Mouse (Mus musculus) stomach, embryonic 15.5 days (tissue): ENCODE data around the gene 2410004B18Rik. TPM values are rescaled to one million over a fixed set of nuclear protein-coding genes. Genes with fewer than 3 reads are reported as not detected.
"Not testable (repeated sequence)": the region's sequence is repeated elsewhere in the genome, so short reads cannot be mapped to it uniquely, and the experiment has no call there.

Source experiments
- ATAC-seq: fragments of 200-750 bp; cut with Nextera tagmentation; 2 replicates; pipeline ENCODE4 v1.8.0; 2017; ENCODE audit warnings: low read depth, moderate number of reproducible peaks, moderate TSS enrichment; ENCODE audit not compliant: insufficient read depth, low FRiP score
- H3K27ac ChIP-seq: fragments of 300-500 bp; sonication (generic); 2 replicates; pipeline ENCODE4 v1.5.1; 2015; ENCODE audit warnings: mild to moderate bottlenecking, inconsistent platforms
- H3K27me3 ChIP-seq: fragments of 300-500 bp; sonication (generic); replicated peaks from 2 replicates; pipeline ENCODE4 v1.6.1; 2015; ENCODE audit warnings: inconsistent platforms
- H3K36me3 ChIP-seq: fragments of 300-500 bp; sonication (generic); 2 replicates; pipeline ENCODE4 v1.6.1; 2015; ENCODE audit warnings: inconsistent platforms
- H3K4me1 ChIP-seq: fragments of 300-500 bp; sonication (generic); 2 replicates; pipeline ENCODE4 v1.6.1; 2015; ENCODE audit warnings: inconsistent platforms
- H3K4me2 ChIP-seq: fragments of 300-500 bp; sonication (generic); 2 replicates; pipeline ENCODE4 v1.6.1; 2015; ENCODE audit warnings: mild to moderate bottlenecking, inconsistent platforms
- H3K4me3 ChIP-seq: fragments of 300-500 bp; sonication (generic); replicated peaks from 2 replicates; pipeline ENCODE4 v1.5.1; 2015; ENCODE audit warnings: inconsistent platforms
- H3K9ac ChIP-seq: fragments of 300-500 bp; sonication (generic); 2 replicates; pipeline ENCODE4 v1.6.1; 2015; ENCODE audit warnings: inconsistent platforms
- H3K9me3 ChIP-seq: fragments of 300-500 bp; sonication (generic); 2 replicates; pipeline ENCODE4 v1.6.1; 2016; ENCODE audit warnings: inconsistent platforms
- WGBS: fragments of 180-500 bp; shearing (Covaris S2); methylation state at CpG from one replicate; pipeline ENCODE4 v1.1.7; 2015; 5-methylcytosine and 5-hydroxymethylcytosine counted together
- polyA plus RNA-seq: library from polyadenylated mRNA; unstranded; fragments of >200 nt; fragmentation: Nextera tagmentation; extraction: Ambion mirVana; gene quantifications from 2 replicates; pipeline ENCODE4 v1.2.1, GENCODE M21; 2015

The 2410004B18Rik gene
- polyA plus RNA-seq, 1 experiment from 2014 or later, result 49.0 TPM

DNA sequence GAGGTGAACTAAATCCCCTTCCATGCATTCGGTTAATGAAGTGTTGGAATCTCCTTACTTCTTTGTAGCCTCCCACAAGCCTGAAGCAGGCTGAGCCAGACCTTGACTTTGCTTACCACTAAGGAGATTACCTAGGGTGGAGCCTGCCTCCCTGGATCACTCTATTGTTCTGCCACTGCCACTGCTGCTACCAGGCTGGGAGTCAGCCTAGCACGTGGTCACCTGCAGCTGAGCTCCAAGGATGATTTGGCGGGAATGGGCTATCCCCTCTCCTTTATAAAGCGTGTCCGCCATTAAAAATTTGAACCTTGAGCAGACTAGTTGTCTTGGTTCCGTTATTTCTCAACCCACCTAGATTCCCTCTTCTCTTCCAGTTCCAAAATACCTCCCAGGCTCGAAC is 23.9 kb upstream of the 2410004B18Rik start:
- ATAC-seq, H3K9me3 ChIP-seq, H3K27ac ChIP-seq, H3K4me1 ChIP-seq, H3K9ac ChIP-seq, H3K4me2 ChIP-seq, H3K27me3 ChIP-seq, H3K4me3 ChIP-seq, H3K36me3 ChIP-seq: not testable (repeated sequence)
- 78% methylated on average over 7 of the region's 7 CpGs for WGBS

DNA sequence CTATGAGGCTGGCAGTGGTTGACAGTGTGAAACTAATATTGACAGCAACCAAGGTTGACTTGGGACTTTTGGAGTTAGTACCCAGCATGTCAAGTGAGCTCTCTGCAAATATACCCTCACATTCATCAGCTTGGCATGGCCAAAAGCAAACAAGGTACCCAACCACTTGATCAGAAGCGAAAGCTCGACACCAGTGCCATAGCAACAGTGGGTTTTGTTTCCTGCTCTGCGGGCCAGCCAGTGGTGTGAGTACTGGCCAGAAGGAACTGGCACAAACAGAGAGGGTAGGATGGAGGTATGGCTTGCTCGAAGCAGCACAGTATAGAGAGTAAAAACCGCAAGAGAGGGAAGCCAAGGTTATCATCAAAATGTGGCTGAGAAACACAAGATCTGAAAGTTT is 21.4 kb upstream of the 2410004B18Rik start:
- H3K9me3 ChIP-seq, result no peaks in the 10 kb centered on the region
- 78% methylated on average over 5 of the region's 5 CpGs for WGBS

DNA sequence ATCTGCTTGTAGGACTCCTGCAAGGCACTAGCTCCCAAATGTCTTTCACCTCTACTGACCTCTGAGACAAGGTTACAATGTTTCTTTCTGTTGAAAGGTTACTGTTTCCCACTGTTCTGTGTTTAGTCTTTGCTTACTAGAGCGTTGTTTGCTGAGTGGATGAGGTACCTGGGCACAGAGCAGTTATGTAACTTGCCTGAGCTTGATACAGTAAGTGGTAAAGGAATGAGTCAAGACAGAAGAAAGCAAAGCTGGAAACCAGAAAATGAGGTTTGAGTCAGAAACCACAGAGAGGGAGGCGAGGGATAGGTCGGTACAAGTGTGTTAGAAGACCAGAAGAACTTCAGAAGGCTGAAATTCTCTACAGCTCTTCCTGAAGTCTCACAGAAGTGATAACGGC is 21.0 kb upstream of the 2410004B18Rik start:
- no peak overlapping the region for H3K9ac ChIP-seq
- ATAC-seq, result no peak
- 70% methylated on average over 4 of the region's 4 CpGs for WGBS
- no peak overlapping the region for H3K4me3 ChIP-seq
- H3K27ac ChIP-seq, result no peak overlapping the region; the same call in 1 of the 2 replicates
- H3K4me2 ChIP-seq, result no peak overlapping the region
- H3K27me3 ChIP-seq, result no peaks in the 10 kb centered on the region
- H3K36me3 ChIP-seq, result no peaks in the 10 kb centered on the region
- H3K4me1 ChIP-seq, result no peaks in the 10 kb centered on the region
- no peaks in the 10 kb centered on the region for H3K9me3 ChIP-seq

More for the DNA sequence above, 21.4 kb upstream of the 2410004B18Rik start:
- Histone ChIP-seq H3K4me1 (no peaks in the 10 kb centered on the region), H3K36me3 (no peaks in the 10 kb centered on the region), H3K9ac (no peak overlapping the region), H3K4me3 (no peak overlapping the region), H3K27me3 (no peaks in the 10 kb centered on the region), H3K4me2 (no peak overlapping the region), H3K27ac (peak overlapping the region; percentile 17; the same call in 1 of the 2 replicates)
- no peak for ATAC-seq

DNA sequence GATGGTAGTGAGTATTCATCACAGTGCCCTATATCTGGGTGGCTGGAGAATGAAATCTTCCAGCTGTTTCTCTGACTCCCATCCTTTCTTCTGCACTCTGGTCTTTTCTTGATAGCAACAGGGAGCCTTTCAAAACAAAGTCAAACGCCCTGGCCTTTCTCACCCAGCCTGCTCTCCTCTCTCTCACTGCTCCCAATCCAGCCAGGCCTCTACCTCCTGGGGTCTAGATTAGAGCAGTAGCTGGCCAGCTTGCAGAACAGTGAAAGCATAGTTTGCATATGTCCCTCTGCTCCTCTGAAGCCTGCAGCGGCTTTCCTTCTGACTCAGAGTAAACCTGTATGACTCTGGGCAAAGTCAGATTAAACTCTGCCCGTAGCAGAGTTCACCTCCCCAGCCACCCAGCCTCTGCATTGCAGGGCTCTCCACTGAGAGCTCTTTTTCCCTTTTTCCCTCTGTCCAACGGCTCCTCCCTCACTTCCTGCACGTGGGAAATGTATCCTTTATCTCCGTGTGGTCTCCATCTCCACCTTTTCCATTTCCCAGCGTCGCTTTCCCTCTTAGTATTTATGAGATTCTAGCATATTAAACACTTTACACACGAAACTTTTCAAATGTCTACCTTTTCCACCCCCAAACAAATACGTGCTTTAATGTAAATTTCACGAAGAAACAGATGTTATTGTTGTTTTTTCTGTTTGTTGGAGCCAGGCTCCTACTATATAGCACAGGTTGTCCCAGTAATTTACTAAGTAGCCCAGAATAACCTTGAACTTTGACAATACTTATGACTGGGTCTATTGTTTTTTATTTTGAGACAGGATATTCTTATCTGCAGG is 15.6 kb upstream of the 2410004B18Rik start, which contains the start of gene Bcl10:
Gene Bcl10 (plus strand): TSS at position 786 of the 836 bp plus-strand sequence.
- no peaks in the 10 kb centered on the region for H3K27me3 ChIP-seq
- H3K4me3 ChIP-seq, result peak within 1 kb of the TSS; percentile 33
- peak within 1 kb of the TSS; percentile 86 for H3K27ac ChIP-seq
- peak within 1 kb of the TSS; percentile 55 for H3K4me2 ChIP-seq
- no peaks in the 10 kb centered on the region for H3K9me3 ChIP-seq
- no peak within 1 kb of the TSS for H3K9ac ChIP-seq
- peaks cover 18% of the 10 kb centered on the region; the same call in 1 of the 2 replicates for H3K4me1 ChIP-seq
- WGBS, result 30% methylated on average over 11 of the region's 11 CpGs
- ATAC-seq, result no peak
- no peaks in the 10 kb centered on the region for H3K36me3 ChIP-seq

DNA sequence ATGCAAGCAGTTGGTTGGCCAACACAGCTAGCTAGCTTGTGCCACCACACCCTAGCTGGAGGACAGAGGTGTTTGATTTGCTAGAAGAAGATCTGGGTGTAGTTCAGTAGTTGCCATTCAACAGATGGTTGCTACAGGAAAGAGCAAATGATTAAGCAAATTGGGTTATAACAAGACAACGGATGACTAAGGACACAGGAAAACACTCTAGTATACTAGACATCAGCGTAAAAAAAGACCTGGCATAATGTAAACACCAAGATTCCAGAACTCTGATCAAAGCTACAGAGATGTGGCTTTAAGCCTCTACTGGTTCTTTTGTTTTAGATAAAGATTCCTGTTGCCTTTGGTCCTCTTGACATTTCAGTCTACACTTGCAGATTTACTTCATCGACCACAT is 14.8 kb upstream of the 2410004B18Rik start:
- 0 out of 2 replicates have a peak, but pooled peaks cover 4% of the 10 kb centered on the region for H3K36me3 ChIP-seq
- H3K27ac ChIP-seq, result no peak overlapping the region
- no peaks in the 10 kb centered on the region for H3K27me3 ChIP-seq
- no peak for ATAC-seq
- WGBS, result 39% methylated on average over 3 of the region's 3 CpGs
- H3K9me3 ChIP-seq, result no peaks in the 10 kb centered on the region
- H3K9ac ChIP-seq, result no peak overlapping the region
- H3K4me2 ChIP-seq, result no peak overlapping the region
- H3K4me1 ChIP-seq, result peaks cover 18% of the 10 kb centered on the region; the same call in 1 of the 2 replicates
- H3K4me3 ChIP-seq, result no peak overlapping the region

DNA sequence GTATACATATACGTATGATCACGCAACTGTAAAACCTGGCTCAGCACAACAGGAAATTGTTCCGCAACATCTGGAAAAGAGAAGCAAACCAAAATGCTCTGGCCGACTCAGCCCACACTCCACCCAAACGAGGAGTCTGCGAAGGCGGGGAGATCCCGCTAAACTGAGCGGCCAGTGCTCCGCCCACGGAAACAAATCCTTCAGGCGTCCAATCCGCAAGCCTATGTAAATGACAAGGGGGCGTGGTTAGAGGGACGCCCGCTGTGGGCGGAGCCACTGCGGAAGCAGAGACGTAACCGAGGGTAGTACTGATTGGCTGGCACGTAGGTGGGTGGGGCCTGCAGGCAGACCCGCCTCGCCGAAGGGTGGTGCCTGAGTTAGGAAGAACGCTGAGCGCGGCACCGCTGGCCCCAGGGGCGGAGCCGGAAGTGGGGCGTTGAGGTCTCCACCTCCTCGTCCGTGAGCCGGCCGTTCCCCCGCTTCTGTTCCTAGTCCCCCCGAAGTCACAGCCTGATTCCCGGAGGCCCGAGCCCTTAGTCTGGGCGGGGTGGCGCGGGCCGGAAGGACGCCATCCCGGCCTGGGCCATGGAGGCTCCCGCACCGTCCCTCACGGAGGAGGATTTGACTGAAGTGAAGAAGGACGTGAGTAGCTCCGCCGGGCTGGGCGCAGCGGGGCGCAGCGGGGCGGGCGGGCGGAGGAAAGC is 13.8 kb upstream of the 2410004B18Rik start:
- 0 out of 2 replicates have a peak, but pooled peaks cover 4% of the 10 kb centered on the region for H3K36me3 ChIP-seq
- peak overlapping the region; percentile 97 for H3K27ac ChIP-seq
- WGBS, result under 1% methylated on average over 58 of the region's 58 CpGs
- peak overlapping the region; percentile 61 for H3K4me2 ChIP-seq
- peaks cover 18% of the 10 kb centered on the region; the same call in 1 of the 2 replicates for H3K4me1 ChIP-seq
- no peaks in the 10 kb centered on the region for H3K9me3 ChIP-seq
- peak overlapping the region; percentile 95 for H3K4me3 ChIP-seq
- peak; percentile 100 for ATAC-seq
- peak overlapping the region; percentile 97 for H3K9ac ChIP-seq
- no peaks in the 10 kb centered on the region for H3K27me3 ChIP-seq

DNA sequence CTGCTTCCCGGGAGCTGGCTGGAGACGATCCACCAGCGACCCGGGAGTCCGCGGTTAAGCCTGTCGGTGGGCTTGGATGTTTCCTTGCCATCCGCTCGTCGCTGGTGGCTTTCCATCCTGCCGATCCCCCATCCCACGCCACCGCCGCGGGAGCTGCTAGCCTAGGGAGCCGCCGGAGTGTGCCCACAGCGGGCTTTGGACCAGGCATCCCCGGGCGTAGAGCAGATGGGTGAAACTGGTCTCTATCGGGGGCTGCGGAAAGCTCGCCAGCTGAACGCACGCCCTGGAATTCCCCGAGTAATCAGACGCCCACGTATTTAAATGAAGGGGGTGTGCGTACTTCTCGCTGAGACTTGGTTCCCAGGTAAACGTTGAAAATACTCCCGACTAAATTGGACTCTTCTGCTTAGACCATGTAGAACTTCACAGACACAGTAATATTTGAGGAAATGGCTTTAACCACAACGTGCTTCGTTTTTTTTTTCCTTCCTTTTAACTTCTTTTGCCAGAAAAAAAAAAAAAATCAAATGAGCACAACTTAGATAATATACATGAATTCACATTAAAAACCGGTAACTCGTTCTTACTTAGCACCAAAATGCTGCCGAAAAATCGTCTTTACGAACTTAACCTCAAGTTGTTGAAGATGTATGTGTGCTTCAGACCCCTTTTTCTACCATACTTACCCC is 13.0 kb upstream of the 2410004B18Rik start:
- Histone ChIP-seq H3K27ac (peak overlapping the region; percentile 97), H3K4me1 (peaks cover 18% of the 10 kb centered on the region; the same call in 1 of the 2 replicates), H3K4me3 (peak overlapping the region; percentile 95), H3K36me3 (0 out of 2 replicates have a peak, but pooled peaks cover 4% of the 10 kb centered on the region), H3K27me3 (no peaks in the 10 kb centered on the region), H3K4me2 (peak overlapping the region; percentile 61), H3K9ac (peak overlapping the region; percentile 97), H3K9me3 (no peaks in the 10 kb centered on the region)
- ATAC-seq, result peak; percentile 4; the same call in 1 of the 2 replicates
- 3% methylated on average over 39 of the region's 39 CpGs for WGBS

DNA sequence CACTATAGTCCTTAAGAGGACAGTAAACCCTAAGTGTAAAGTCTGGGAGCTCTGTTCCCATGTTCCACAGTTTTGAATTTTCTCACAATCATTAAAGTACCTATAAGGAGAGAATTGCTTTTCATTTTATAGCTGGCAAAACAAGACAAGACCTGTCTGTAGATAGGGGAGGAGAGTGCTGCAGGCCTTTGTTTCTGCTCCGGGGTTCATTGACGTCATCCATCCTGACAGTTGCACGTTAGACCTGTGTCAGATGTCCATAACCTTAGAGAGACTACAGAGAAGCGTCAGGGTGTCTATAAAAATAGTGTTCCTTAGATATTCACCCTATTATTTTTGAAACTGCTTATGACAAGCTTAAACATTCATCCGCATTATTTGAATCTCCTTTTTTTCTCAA is 12.3 kb upstream of the 2410004B18Rik start:
- Histone ChIP-seq H3K27ac (0 out of 2 replicates have a peak overlapping the region, but pooled peaks have one; percentile 11), H3K4me3 (peak overlapping the region; percentile 95), H3K9ac (peak overlapping the region; percentile 23; the same call in 1 of the 2 replicates)

DNA sequence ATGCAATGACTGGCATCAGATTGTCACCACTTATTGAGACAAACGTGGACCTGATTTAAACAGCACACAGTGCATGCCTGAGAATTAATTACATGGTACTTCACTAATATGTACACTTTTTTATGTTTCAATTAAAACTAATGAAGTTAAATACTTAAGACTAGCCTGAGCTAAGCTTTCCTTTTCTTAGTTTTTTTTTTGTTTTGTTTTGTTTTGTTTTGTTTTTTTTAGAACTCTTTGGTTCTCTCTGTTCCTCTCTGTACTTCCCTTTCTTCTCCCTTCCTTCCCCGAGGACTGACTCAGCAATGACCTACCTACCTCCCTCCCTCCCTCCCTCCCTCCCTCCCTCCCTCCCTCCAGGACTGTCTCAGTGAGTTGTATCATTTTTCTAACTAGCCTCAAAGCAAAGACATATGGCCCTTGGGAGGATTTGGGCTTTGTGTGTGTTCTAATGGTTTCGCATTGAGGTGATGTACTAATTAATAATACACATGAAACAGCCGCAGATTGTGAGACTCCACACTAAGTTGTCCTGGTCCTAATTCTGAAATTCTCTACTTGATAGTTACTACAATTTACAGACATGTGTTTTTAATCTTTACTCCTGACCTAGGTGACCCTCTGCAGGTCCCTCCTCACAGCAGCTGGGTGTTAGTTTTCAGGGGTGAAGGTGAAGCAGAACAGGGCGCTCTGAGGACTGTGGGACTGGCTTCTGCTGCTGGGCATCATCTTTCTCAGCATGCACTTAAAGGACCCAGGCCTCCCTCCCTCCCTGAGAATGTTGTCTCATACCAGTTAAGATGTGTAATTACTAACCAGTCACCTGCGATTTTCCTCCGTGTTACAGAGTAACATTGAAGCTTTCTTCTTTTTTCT is 8.1 kb upstream of the 2410004B18Rik start:
- Histone ChIP-seq H3K4me3 (no peak overlapping the region), H3K27ac (no peak overlapping the region), H3K9ac (no peak overlapping the region), H3K9me3 (no peaks in the 10 kb centered on the region), H3K4me2 (no peak overlapping the region), H3K27me3 (no peaks in the 10 kb centered on the region), H3K36me3 (peaks cover 13% of the 10 kb centered on the region), H3K4me1 (peaks cover 13% of the 10 kb centered on the region; the same call in 1 of the 2 replicates)
- no peak for ATAC-seq
- 75% methylated on average over 7 of the region's 7 CpGs for WGBS

More for the DNA sequence above, 12.3 kb upstream of the 2410004B18Rik start:
- Histone ChIP-seq H3K36me3 (0 out of 2 replicates have a peak, but pooled peaks cover 4% of the 10 kb centered on the region), H3K27me3 (no peaks in the 10 kb centered on the region), H3K4me1 (peaks cover 18% of the 10 kb centered on the region; the same call in 1 of the 2 replicates), H3K4me2 (peak overlapping the region; percentile 61), H3K9me3 (no peaks in the 10 kb centered on the region)
- WGBS, result 66% methylated on average over 5 of the region's 5 CpGs
- no peak for ATAC-seq

DNA sequence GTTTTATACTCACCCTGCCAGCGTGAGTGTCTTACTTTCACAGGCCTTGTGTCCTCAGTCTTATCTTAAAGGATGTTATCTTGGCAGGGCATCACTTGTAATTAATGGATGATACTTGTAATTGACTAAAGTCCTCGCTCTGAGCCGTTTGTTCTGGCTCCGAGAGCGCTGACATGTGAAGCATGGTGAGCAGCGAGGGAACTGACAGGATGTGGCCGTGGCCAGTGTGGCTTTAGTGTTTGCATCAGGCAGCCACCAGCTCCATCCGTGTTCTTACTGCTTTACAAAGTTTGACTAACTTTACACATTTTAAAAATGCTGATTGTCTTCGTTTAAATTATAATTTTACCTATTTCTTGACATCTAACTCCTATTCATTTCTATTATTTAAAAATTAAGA is 4.0 kb upstream of the 2410004B18Rik start:
- H3K27ac ChIP-seq, result no peak overlapping the region
- ATAC-seq, result no peak
- H3K27me3 ChIP-seq, result no peaks in the 10 kb centered on the region
- no peak overlapping the region for H3K4me2 ChIP-seq
- H3K4me1 ChIP-seq, result peaks cover 2% of the 10 kb centered on the region
- WGBS, result 61% methylated on average over 9 of the region's 9 CpGs
- peaks cover 9% of the 10 kb centered on the region for H3K36me3 ChIP-seq
- H3K9ac ChIP-seq, result no peak overlapping the region
- H3K9me3 ChIP-seq, result no peaks in the 10 kb centered on the region
- no peak overlapping the region for H3K4me3 ChIP-seq
